8 mouse cellular contexts compared by ENCODE assay signal in the genomic region with DNA sequence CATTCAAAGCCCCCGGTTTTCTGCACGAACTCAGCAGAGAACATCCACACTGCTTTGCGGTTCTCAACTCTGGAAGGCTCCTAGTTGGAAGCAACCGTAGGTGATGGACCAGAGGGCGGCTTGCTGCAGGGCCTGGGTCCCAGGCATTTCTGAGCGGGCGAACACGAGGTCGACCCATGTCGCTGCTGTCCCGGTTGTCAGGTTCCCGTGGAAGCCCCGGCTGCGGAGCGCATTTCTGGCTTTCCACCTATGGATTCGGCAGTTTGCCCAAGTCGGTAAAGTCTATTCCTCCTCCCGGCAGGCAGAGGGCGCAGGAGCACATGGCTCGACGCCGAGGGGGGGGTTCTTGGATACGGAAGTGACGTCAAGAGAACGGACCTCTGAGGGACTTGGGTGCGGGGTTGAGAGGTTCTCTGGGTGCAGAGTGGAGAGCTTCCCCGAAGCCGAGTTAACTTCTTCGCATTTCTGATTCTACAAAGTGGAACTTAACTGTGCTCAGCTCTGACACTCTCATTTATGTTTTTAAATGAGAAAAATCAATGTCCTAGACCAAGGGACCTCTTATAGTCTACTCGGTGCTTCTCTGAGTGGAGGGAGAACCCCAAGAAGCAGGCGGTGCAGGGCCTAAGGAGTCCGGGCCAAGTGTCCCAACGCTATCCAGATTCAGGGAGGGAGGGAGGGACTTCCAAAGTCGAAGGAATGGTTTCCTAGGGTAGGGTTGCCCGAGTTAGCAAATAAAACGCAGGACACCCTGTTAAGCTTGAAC. TPM values are rescaled to one million over a fixed set of nuclear protein-coding genes. Genes with fewer than 3 reads are reported as not detected.
DNase-seq lines count a peak whose midpoint lies in the region; ATAC-seq and TF ChIP-seq lines count a peak whose summit lies in the region.

No protein-coding gene starts in this region.

- no peak for TF ChIP-seq EP300 in heart, postnatal 0 days (IDR thresholded peaks at IDR 0.05; ENCODE audit: low read depth)

- H3K27me3 ChIP-seq in forebrain, embryonic 12.5 days: peaks cover 32% of the 10 kb centered on the region
- H3K27me3 ChIP-seq in heart, postnatal 0 days (ENCODE audit: control insufficient read depth, insufficient read depth, low read length): no peaks in the 10 kb centered on the region
- peaks cover 25% of the 10 kb centered on the region for H3K27me3 ChIP-seq in liver, embryonic 15.5 days
- no peaks in the 10 kb centered on the region for H3K27me3 ChIP-seq in neural tube, embryonic 11.5 days (ENCODE audit: control insufficient read depth, insufficient read depth, low read length)
- no peaks in the 10 kb centered on the region for H3K27me3 ChIP-seq in testis, adult 2 months (ENCODE audit: control insufficient read depth, insufficient read depth, low read length)

- peak; percentile 92 for TF ChIP-seq CTCF in heart, postnatal 0 days (IDR thresholded peaks at IDR 0.05; ENCODE audit: low read depth)
- TF ChIP-seq CTCF in testis, adult 2 months (IDR thresholded peaks at IDR 0.05; ENCODE audit: control insufficient read depth, insufficient read depth, insufficient replicate concordance, low read depth, low read length): peak; percentile 85; the same call in 1 of the 2 replicates

- peak overlapping the region; percentile 54 for H3K9ac ChIP-seq in forebrain, embryonic 12.5 days
- no peak overlapping the region; the same call in 1 of the 2 replicates for H3K9ac ChIP-seq in heart, postnatal 0 days (replicated peaks; ENCODE audit: low read depth, low read length)
- H3K9ac ChIP-seq in liver, embryonic 15.5 days: no peak overlapping the region
- peak overlapping the region; percentile 46 for H3K9ac ChIP-seq in neural tube, embryonic 11.5 days (ENCODE audit: low read length)

- H3K4me2 ChIP-seq in forebrain, embryonic 12.5 days: peak overlapping the region; percentile 75
- H3K4me2 ChIP-seq in heart, postnatal 0 days (ENCODE audit: low read depth, low read length): peak overlapping the region; percentile 62
- H3K4me2 ChIP-seq in liver, embryonic 15.5 days: peak overlapping the region; percentile 55
- H3K4me2 ChIP-seq in neural tube, embryonic 11.5 days (ENCODE audit: low read depth): peak overlapping the region; percentile 48

- H3K4me3 ChIP-seq in brown adipose tissue, adult 24 weeks (ENCODE audit: insufficient read depth, low read depth, low read length): peak overlapping the region; percentile 50
- peak overlapping the region; percentile 38 for H3K4me3 ChIP-seq in forebrain, embryonic 12.5 days (replicated peaks)
- H3K4me3 ChIP-seq in heart, postnatal 0 days (ENCODE audit: low read depth, low read length): peak overlapping the region; percentile 34
- peak overlapping the region; percentile 29 for H3K4me3 ChIP-seq in liver, embryonic 15.5 days (replicated peaks)
- 0 out of 2 replicates have a peak overlapping the region, but pooled peaks have one; percentile 18 for H3K4me3 ChIP-seq in neural tube, embryonic 11.5 days (ENCODE audit: low read depth, low read length)
- H3K4me3 ChIP-seq in testis, adult 2 months (ENCODE audit: control insufficient read depth, low read depth, low read length): peak overlapping the region; percentile 93

- peak; percentile 93 for DNase-seq in CD4-positive, CD25-positive, alpha-beta regulatory T cell, adult 2 months (ENCODE audit: low read depth, low spot score)
- peak; percentile 89 for DNase-seq in heart, postnatal 0 days (ENCODE audit: low spot score)
- peak; percentile 83 to 87 for DNase-seq in kidney, postnatal 4 days
- DNase-seq in neural tube, embryonic 11.5 days (ENCODE audit: low spot score): peak; percentile 92

- H3K27ac ChIP-seq in brown adipose tissue, adult 24 weeks (replicated peaks; ENCODE audit: low read depth, low read length): no peak overlapping the region
- no peak overlapping the region; the same call in 1 of the 2 replicates for H3K27ac ChIP-seq in forebrain, embryonic 12.5 days
- H3K27ac ChIP-seq in heart, postnatal 0 days (ENCODE audit: low read depth): no peak overlapping the region
- no peak overlapping the region for H3K27ac ChIP-seq in liver, embryonic 15.5 days (replicated peaks)
- H3K27ac ChIP-seq in neural tube, embryonic 11.5 days (ENCODE audit: low read depth, low read length): no peak overlapping the region
- peak overlapping the region; percentile 84 for H3K27ac ChIP-seq in testis, adult 2 months (ENCODE audit: control insufficient read depth, insufficient read depth, low read depth, low read length)

- no peaks in the 10 kb centered on the region for H3K36me3 ChIP-seq in forebrain, embryonic 12.5 days (replicated peaks)
- no peaks in the 10 kb centered on the region for H3K36me3 ChIP-seq in heart, postnatal 0 days (replicated peaks; ENCODE audit: control insufficient read depth, insufficient read depth, low read length)
- no peaks in the 10 kb centered on the region for H3K36me3 ChIP-seq in liver, embryonic 15.5 days (replicated peaks)
- no peaks in the 10 kb centered on the region for H3K36me3 ChIP-seq in neural tube, embryonic 11.5 days (ENCODE audit: control insufficient read depth, insufficient read depth, low read length)
- no peaks in the 10 kb centered on the region for H3K36me3 ChIP-seq in testis, adult 2 months (ENCODE audit: control insufficient read depth, insufficient read depth, low read length)

- 15% methylated on average over 36 of the region's 36 CpGs for WGBS in forebrain, embryonic 12.5 days
- 13% methylated on average over 36 of the region's 36 CpGs for WGBS in heart, postnatal 0 days
- 13% methylated on average over 36 of the region's 36 CpGs for WGBS in liver, embryonic 15.5 days (ENCODE audit: insufficient replicate concordance)
- WGBS in neural tube, embryonic 11.5 days: 13% methylated on average over 36 of the region's 36 CpGs

- TF ChIP-seq POLR2A in testis, adult 2 months (IDR thresholded peaks at IDR 0.05; ENCODE audit: control insufficient read depth, low read depth, low read length): peak; percentile 74

- ATAC-seq in forebrain, embryonic 12.5 days (ENCODE audit: low FRiP score): peak; percentile 87
- ATAC-seq in heart, postnatal 0 days (ENCODE audit: insufficient read depth, low read depth): peak; percentile 83
- ATAC-seq in liver, embryonic 15.5 days (ENCODE audit: insufficient read depth): no peak
- peak; percentile 76 for ATAC-seq in neural tube, embryonic 11.5 days (ENCODE audit: insufficient read depth, low FRiP score, low TSS enrichment)

- H3K9me3 ChIP-seq in forebrain, embryonic 12.5 days: no peaks in the 10 kb centered on the region
- H3K9me3 ChIP-seq in heart, postnatal 0 days (replicated peaks; ENCODE audit: control insufficient read depth, low read length): no peaks in the 10 kb centered on the region
- no peaks in the 10 kb centered on the region for H3K9me3 ChIP-seq in liver, embryonic 15.5 days (replicated peaks)
- no peaks in the 10 kb centered on the region for H3K9me3 ChIP-seq in neural tube, embryonic 11.5 days (ENCODE audit: control insufficient read depth, low read length)

- H3K4me1 ChIP-seq in brown adipose tissue, adult 24 weeks (ENCODE audit: control insufficient read depth, insufficient read depth, insufficient read length, low read length): no peaks in the 10 kb centered on the region
- peaks cover 8% of the 10 kb centered on the region; the same call in 1 of the 2 replicates for H3K4me1 ChIP-seq in forebrain, embryonic 12.5 days
- no peaks in the 10 kb centered on the region for H3K4me1 ChIP-seq in heart, postnatal 0 days (ENCODE audit: control insufficient read depth, insufficient read depth)
- H3K4me1 ChIP-seq in liver, embryonic 15.5 days (replicated peaks): 0 out of 2 replicates have a peak, but pooled peaks cover 6% of the 10 kb centered on the region
- no peaks in the 10 kb centered on the region for H3K4me1 ChIP-seq in neural tube, embryonic 11.5 days (ENCODE audit: control insufficient read depth, insufficient read depth, low read length)
- peaks cover 4% of the 10 kb centered on the region for H3K4me1 ChIP-seq in testis, adult 2 months (ENCODE audit: control insufficient read depth, insufficient read depth, low read length)

RNA-seq across cellular contexts. Expression of a gene that starts 37.2 kb away (rescaled TPM):
- 3.8 and 4.8 TPM in 2 replicates for polyA plus RNA-seq in brown adipose tissue, adult 24 weeks (2012; ENCODE audit: insufficient read depth, insufficient read length, missing spikeins)
- 12.0 and 15.0 TPM in 2 replicates for polyA plus RNA-seq in forebrain, embryonic 12.5 days (2016; fragmentation: Nextera tagmentation; extraction: Ambion mirVana)
- total RNA-seq in heart, postnatal 0 days (2014; rRNA removed; ENCODE audit: low replicate concordance): 4.8 and 7.7 TPM in 2 replicates
- 6.0 and 7.1 TPM in 2 replicates for polyA plus RNA-seq in heart, postnatal 0 days (2015; fragmentation: Nextera tagmentation; extraction: Ambion mirVana)
- 0.71 and 0.77 TPM in 2 replicates for polyA plus RNA-seq in liver, embryonic 15.5 days (2015; fragmentation: Nextera tagmentation; extraction: Ambion mirVana)
- 12.9 and 14.6 TPM in 2 replicates for polyA plus RNA-seq in neural tube, embryonic 11.5 days (2014; fragmentation: Nextera tagmentation; extraction: Ambion mirVana)
- polyA plus RNA-seq in testis, adult 2 months (2012; rRNA removed): 213 and 251 TPM in 2 replicates

RNA-seq across cellular contexts. Expression of a gene that starts 41.6 kb away (rescaled TPM):
- polyA plus RNA-seq in brown adipose tissue, adult 24 weeks (2012; ENCODE audit: insufficient read depth, insufficient read length, missing spikeins): 0.40 and 0.50 TPM in 2 replicates
- polyA plus RNA-seq in forebrain, embryonic 12.5 days (2016; fragmentation: Nextera tagmentation; extraction: Ambion mirVana): 12.5 and 12.6 TPM in 2 replicates
- total RNA-seq in heart, postnatal 0 days (2014; rRNA removed; ENCODE audit: low replicate concordance): 0.89 and 1.1 TPM in 2 replicates
- polyA plus RNA-seq in heart, postnatal 0 days (2015; fragmentation: Nextera tagmentation; extraction: Ambion mirVana): 0.84 and 0.87 TPM in 2 replicates
- polyA plus RNA-seq in liver, embryonic 15.5 days (2015; fragmentation: Nextera tagmentation; extraction: Ambion mirVana): 0.18 and 0.20 TPM in 2 replicates
- polyA plus RNA-seq in neural tube, embryonic 11.5 days (2014; fragmentation: Nextera tagmentation; extraction: Ambion mirVana): 20.6 and 21.8 TPM in 2 replicates
- 5.8 and 6.6 TPM in 2 replicates for polyA plus RNA-seq in testis, adult 2 months (2012; rRNA removed)

Comparison
In these comparisons a context has a peak if more than half of its experiments do, and no peak if none do; other contexts are left out.
1. H3K4me3 ChIP-seq: peak in every context shown above with its lines; median percentile 93 in testis, adult 2 months; 50 in brown adipose tissue, adult 24 weeks; 38 in forebrain, embryonic 12.5 days; 34 in heart, postnatal 0 days; 29 in liver, embryonic 15.5 days; 18 in neural tube, embryonic 11.5 days.
2. H3K9ac ChIP-seq: peak in forebrain, embryonic 12.5 days (single experiment) and neural tube, embryonic 11.5 days (single experiment); none in heart, postnatal 0 days (single experiment) and liver, embryonic 15.5 days (single experiment).
3. RNA of a gene that starts 37.2 kb away (polyA plus RNA-seq): 213 to 251 TPM in testis, adult 2 months; 12.0 to 15.0 TPM in forebrain, embryonic 12.5 days, 12.9 to 14.6 TPM in neural tube, embryonic 11.5 days, 6.0 to 7.1 TPM in heart, postnatal 0 days, 3.8 to 4.8 TPM in brown adipose tissue, adult 24 weeks and 0.71 to 0.77 TPM in liver, embryonic 15.5 days; every median in the first group is over 10 times any median in the second.
4. Peak in every context shown above with its lines, with median percentiles within 50 percentile points of each other: DNase-seq and H3K4me2 ChIP-seq.